9 mouse cellular contexts compared by ENCODE assay signal in genomic region chrX:36561650-36562049, GRCm38 (mm10). TPM values are rescaled to one million over a fixed set of nuclear protein-coding genes. Genes with fewer than 3 reads are reported as not detected.
DNase-seq lines count a peak whose midpoint lies in the region; ATAC-seq and TF ChIP-seq lines count a peak whose summit lies in the region.
"Had no signal": no experiment of that assay in that cellular context is flagged by ENCODE, and none has a peak within 500 bp of the region (broad histone marks: within the 10 kb centered on the region; RNA-seq: fewer than 3 reads in every experiment).

No protein-coding gene starts in this region.

- peak; percentile 59 for DNase-seq in 416B (ENCODE audit: low read depth)
- peak; percentile 75 for DNase-seq in MEL (ENCODE audit: low read depth, low spot score)
- DNase-seq in cerebellum, adult 2 months, result peak; percentile 44 to 68
- DNase-seq in gastrocnemius, adult 8-10 months (ENCODE audit: low spot score in 2 of 2), result peak; percentile 35 to 46
- DNase-seq in liver, embryonic 13.5 days, result peak; percentile 27
- DNase-seq in retina, postnatal 1 day, result peak; percentile 74
- peak; percentile 36 to 58 for DNase-seq in urinary bladder, adult 18-20 months (ENCODE audit: low spot score in 2 of 2)

- peak; percentile 60 to 72 (median 64) for TF ChIP-seq CTCF in MEL (IDR thresholded peaks at IDR 0.05 in 2 of 3, conservative IDR thresholded peaks at IDR 0.05 in 1 of 3; ENCODE audit: control insufficient read depth in 1 of 3, insufficient read depth in 1 of 3, low read depth in 2 of 3, low read length in 3 of 3, poor library complexity in 1 of 3, severe bottlenecking in 1 of 3)
- TF ChIP-seq CTCF in cerebellum, adult 2 months (IDR thresholded peaks at IDR 0.05; ENCODE audit: borderline replicate concordance, insufficient read depth, low read depth, low read length), result peak; percentile 67

- no peak for TF ChIP-seq POLR2A in MEL (IDR thresholded peaks at IDR 0.05; ENCODE audit: control insufficient read depth in 1 of 2, insufficient read depth in 1 of 2, low read depth in 1 of 2, low read length in 2 of 2, poor library complexity in 1 of 2)
- TF ChIP-seq POLR2A in cerebellum, adult 2 months (IDR thresholded peaks at IDR 0.05; ENCODE audit: borderline replicate concordance, insufficient read depth, low read length), result no peak

- peaks cover 2% of the 10 kb centered on the region in 2 experiments; a peak in 2 of 4 replicates for H3K4me1 ChIP-seq in MEL (ENCODE audit: control insufficient read depth in 1 of 2, insufficient read depth in 2 of 2, low read length in 2 of 2)
- no peaks in the 10 kb centered on the region for H3K4me1 ChIP-seq in cerebellum, adult 2 months (ENCODE audit: control insufficient read depth, insufficient read depth, low read length)
- no peaks in the 10 kb centered on the region for H3K4me1 ChIP-seq in kidney, embryonic 16.5 days (ENCODE audit: insufficient read depth, low read length)
- no peaks in the 10 kb centered on the region for H3K4me1 ChIP-seq in liver, embryonic 13.5 days (replicated peaks)
- H3K4me1 ChIP-seq: limb, embryonic 15.5 days had no signal

- no peak for ATAC-seq in kidney, embryonic 16.5 days (ENCODE audit: low FRiP score, low TSS enrichment)
- ATAC-seq in liver, embryonic 13.5 days (ENCODE audit: low read depth), result no peak

- peaks cover 0 to 3% of the 10 kb centered on the region in 2 experiments; a peak in 3 of 4 replicates for H3K27me3 ChIP-seq in MEL (ENCODE audit: control insufficient read depth in 1 of 2, insufficient read depth in 2 of 2, low read length in 2 of 2)
- no peaks in the 10 kb centered on the region for H3K27me3 ChIP-seq in cerebellum, adult 2 months (ENCODE audit: control insufficient read depth, insufficient read depth, low read length)
- H3K27me3 ChIP-seq in kidney, embryonic 16.5 days (ENCODE audit: insufficient read depth, low read length), result no peaks in the 10 kb centered on the region; the same call in 1 of the 2 replicates
- no peaks in the 10 kb centered on the region for H3K27me3 ChIP-seq in liver, embryonic 13.5 days
- H3K27me3 ChIP-seq: limb, embryonic 15.5 days had no signal

- H3K9ac ChIP-seq in MEL (ENCODE audit: control insufficient read depth, low read depth, low read length, poor library complexity, severe bottlenecking), result peak overlapping the region; percentile 71
- no peak overlapping the region for H3K9ac ChIP-seq in kidney, embryonic 16.5 days (replicated peaks; ENCODE audit: low read length)
- H3K9ac ChIP-seq in liver, embryonic 13.5 days, result no peak overlapping the region
- H3K9ac ChIP-seq: limb, embryonic 15.5 days had no signal

- H3K9me3 ChIP-seq in MEL (replicated peaks; ENCODE audit: insufficient read depth, low read length), result no peaks in the 10 kb centered on the region
- no peaks in the 10 kb centered on the region for H3K9me3 ChIP-seq in kidney, embryonic 16.5 days (ENCODE audit: low read length)
- H3K9me3 ChIP-seq in liver, embryonic 13.5 days (replicated peaks), result no peaks in the 10 kb centered on the region
- H3K9me3 ChIP-seq: limb, embryonic 15.5 days had no signal

- peak; percentile 64 for TF ChIP-seq RAD21 in MEL (IDR thresholded peaks at IDR 0.05; ENCODE audit: low read depth, low read length)

- peaks cover 0 to 8% of the 10 kb centered on the region in 2 experiments; a peak in 2 of 4 replicates for H3K36me3 ChIP-seq in MEL (ENCODE audit: control insufficient read depth in 1 of 2, insufficient read depth in 2 of 2, low read length in 2 of 2)
- no peaks in the 10 kb centered on the region for H3K36me3 ChIP-seq in kidney, embryonic 16.5 days (ENCODE audit: insufficient read depth, low read length)
- H3K36me3 ChIP-seq in liver, embryonic 13.5 days, result no peaks in the 10 kb centered on the region
- H3K36me3 ChIP-seq: limb, embryonic 15.5 days had no signal

- H3K4me2 ChIP-seq in kidney, embryonic 16.5 days (replicated peaks; ENCODE audit: low read depth, low read length), result peak overlapping the region; percentile 36; the same call in 1 of the 2 replicates
- no peak overlapping the region for H3K4me2 ChIP-seq in liver, embryonic 13.5 days
- H3K4me2 ChIP-seq: limb, embryonic 15.5 days had no signal

- H3K79me2 ChIP-seq in MEL (ENCODE audit: control insufficient read depth, insufficient read depth, low read length, poor library complexity), result no peaks in the 10 kb centered on the region

- H3K4me3 ChIP-seq in MEL (ENCODE audit: control insufficient read depth in 1 of 2, insufficient read depth in 1 of 2, low read depth in 2 of 2, low read length in 2 of 2), result peak overlapping the region; percentile 65 to 75
- H3K4me3 ChIP-seq in cerebellum, adult 2 months (replicated peaks; ENCODE audit: insufficient read depth, low read depth, low read length), result no peak overlapping the region
- H3K4me3 ChIP-seq in kidney, embryonic 16.5 days (ENCODE audit: low read length), result no peak overlapping the region
- no peak overlapping the region for H3K4me3 ChIP-seq in liver, embryonic 13.5 days (replicated peaks)
- H3K4me3 ChIP-seq: limb, embryonic 15.5 days had no signal

- no peak for TF ChIP-seq EP300 in MEL (IDR thresholded peaks at IDR 0.05; ENCODE audit: low read depth in 1 of 2, low read length in 2 of 2)

- no peak overlapping the region for H3K27ac ChIP-seq in MEL (ENCODE audit: control insufficient read depth, low read depth, low read length)
- no peak overlapping the region for H3K27ac ChIP-seq in cerebellum, adult 2 months (ENCODE audit: insufficient read depth, low read length)
- no peak overlapping the region for H3K27ac ChIP-seq in kidney, embryonic 16.5 days (ENCODE audit: low read length)
- H3K27ac ChIP-seq in liver, embryonic 13.5 days, result no peak overlapping the region
- H3K27ac ChIP-seq: limb, embryonic 15.5 days had no signal

- WGBS in cerebellum, adult 2 months, result 8% methylated on average over 7 of the region's 7 CpGs
- WGBS in kidney, embryonic 16.5 days, result 20% methylated on average over 7 of the region's 7 CpGs
- WGBS in liver, embryonic 13.5 days (ENCODE audit: insufficient replicate concordance), result 13% methylated on average over 7 of the region's 7 CpGs

TF ChIP-seq in MEL, 35 proteins besides CTCF, POLR2A, EP300 and RAD21:
- peak; percentile 37 for TF ChIP-seq ZC3H11A (IDR thresholded peaks at IDR 0.05; ENCODE audit: low read depth, low read length)
- TF ChIP-seq SIN3A (IDR thresholded peaks at IDR 0.05; ENCODE audit: low read length), result no peak
- peak; percentile 75 for TF ChIP-seq SMC3 (IDR thresholded peaks at IDR 0.05; ENCODE audit: low read depth, low read length)
- TF ChIP-seq MAZ (IDR thresholded peaks at IDR 0.05; ENCODE audit: low read depth, low read length), result no peak
- TF ChIP-seq NRF1 (IDR thresholded peaks at IDR 0.05; ENCODE audit: insufficient read depth, low read depth, low read length, poor library complexity, severe bottlenecking), result no peak

RNA-seq across cellular contexts. Expression of gene Pgrmc1, which starts 36.4 kb away (rescaled TPM):
- total RNA-seq in MEL (2012; rRNA removed), result 92.7 and 97.1 TPM in 2 replicates
- polyA plus RNA-seq in MEL (2012; ENCODE audit: insufficient read depth in 1 of 2, insufficient read length in 2 of 2, low read depth in 1 of 2, low replicate concordance in 2 of 2, missing spikeins in 1 of 2), result 10 to 100 TPM; 78.9 to 88.3 TPM
- polyA plus RNA-seq in cerebellum, adult 2 months (2012; rRNA removed), result 159 and 168 TPM in 2 replicates
- total RNA-seq in gastrocnemius, adult 8-10 months (2022), result 1 to 10 TPM; 6.0 to 9.2 (median 7.0) TPM
- 304 and 318 TPM in 2 replicates for polyA plus RNA-seq in kidney, embryonic 16.5 days (2015; fragmentation: Nextera tagmentation; extraction: Ambion mirVana)
- polyA plus RNA-seq in liver, embryonic 13.5 days (2015; fragmentation: Nextera tagmentation; extraction: Ambion mirVana), result 98.6 and 117 TPM in 2 replicates

Comparison
In these comparisons a context has a peak if more than half of its experiments do, and no peak if none do; other contexts are left out.
1. H3K4me3 ChIP-seq: peak in MEL (2 of 2); none in cerebellum, adult 2 months (single experiment), kidney, embryonic 16.5 days (single experiment) and liver, embryonic 13.5 days (single experiment).
2. Peak in every context shown above with its lines, with median percentiles within 50 percentile points of each other: DNase-seq.